Mouse (Mus musculus) left cerebral cortex, adult 18-20 months (tissue): ENCODE data around the gene Gm9857. TPM values are rescaled to one million over a fixed set of nuclear protein-coding genes. Genes with fewer than 3 reads are reported as not detected.

Experiments used
- DNase-seq, 2 experiments: peaks; one replicate each; pipeline ENCODE4 v3.0.0; 2021 to 2022; ENCODE audit warnings: low spot score in 2 of 2, mixed read lengths in 1 of 2
- long read RNA-seq, 2 experiments: library from polyadenylated mRNA; stranded (forward); transcript quantifications; one replicate each; pipeline ENCODE4 v2.0.0; 2021
- total RNA-seq, 2 experiments: library from RNA; stranded (reverse); gene quantifications; 2 replicates each; pipeline ENCODE4 v1.2.3; 2021

Gm9857 gene
- not detected for total RNA-seq
- long read RNA-seq, experiment 1 = 0 reads
- long read RNA-seq, experiment 2 = 0 reads

DNA sequence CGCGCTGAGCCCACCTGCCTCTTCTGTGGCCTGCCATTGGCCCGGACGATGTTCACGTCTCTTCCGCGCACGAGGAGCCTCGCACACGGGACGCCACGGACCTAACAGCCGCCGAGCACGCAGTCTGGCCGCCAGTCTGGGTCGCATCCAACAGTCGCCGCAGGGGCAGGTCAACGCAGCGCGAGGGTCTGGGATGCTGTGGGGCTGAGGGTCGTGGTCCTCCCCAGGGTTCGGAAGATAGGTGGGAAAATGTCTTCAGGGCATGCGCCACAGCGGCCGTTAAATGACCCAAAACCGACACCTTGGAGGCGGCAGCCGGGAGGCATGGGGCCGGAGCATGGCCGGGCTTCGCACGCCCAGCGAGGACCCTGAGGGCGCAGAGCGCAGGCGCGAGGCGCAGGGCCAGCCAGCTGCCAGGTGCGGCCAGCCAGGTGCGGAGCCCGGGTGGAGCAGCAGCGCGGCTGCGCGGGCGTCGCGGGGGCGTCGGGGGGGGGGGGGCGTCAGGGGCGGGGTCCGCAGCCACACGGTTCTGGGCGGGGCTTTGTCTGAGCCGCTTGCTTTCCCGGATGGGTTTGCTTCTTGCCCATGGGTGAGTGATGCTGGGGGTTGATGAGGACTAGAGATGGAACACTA lies at the start of gene Gm9857:
Gm9857 (minus strand) TSS at position 445 of the 633 bp plus-strand sequence.
- DNase-seq = no peak

DNA sequence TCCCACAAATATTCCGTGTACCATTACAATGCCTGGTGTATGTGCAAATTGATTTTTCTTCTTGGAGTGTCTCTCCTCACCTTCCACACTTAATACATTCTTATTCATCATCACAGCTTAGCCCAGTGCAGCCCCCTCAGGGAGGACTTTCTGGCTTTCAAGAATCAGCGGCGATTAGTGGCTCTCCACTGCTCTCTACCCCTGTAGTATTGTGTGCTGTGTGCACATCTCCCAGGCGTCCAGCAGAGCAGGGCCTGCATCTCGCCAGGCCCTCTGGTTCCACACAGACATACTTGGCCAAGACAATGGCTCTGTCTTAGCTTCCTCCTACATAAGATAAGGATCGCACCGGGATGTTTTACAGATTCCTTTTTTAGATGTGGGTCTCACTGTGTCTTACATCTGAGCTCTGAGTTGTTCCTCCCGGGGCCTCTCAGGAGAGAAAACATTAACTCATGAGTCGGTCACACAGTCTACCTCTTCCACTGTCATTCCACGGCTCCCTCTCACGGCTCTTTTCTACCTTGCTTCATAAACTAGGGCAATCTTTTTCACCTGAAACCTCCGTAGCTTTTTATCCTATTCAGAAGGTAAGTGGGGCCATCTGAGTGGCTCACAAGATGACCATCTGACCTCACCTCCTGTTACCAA lies 46.9 kb upstream of the Gm9857 start:
- DNase-seq = no peak

DNA sequence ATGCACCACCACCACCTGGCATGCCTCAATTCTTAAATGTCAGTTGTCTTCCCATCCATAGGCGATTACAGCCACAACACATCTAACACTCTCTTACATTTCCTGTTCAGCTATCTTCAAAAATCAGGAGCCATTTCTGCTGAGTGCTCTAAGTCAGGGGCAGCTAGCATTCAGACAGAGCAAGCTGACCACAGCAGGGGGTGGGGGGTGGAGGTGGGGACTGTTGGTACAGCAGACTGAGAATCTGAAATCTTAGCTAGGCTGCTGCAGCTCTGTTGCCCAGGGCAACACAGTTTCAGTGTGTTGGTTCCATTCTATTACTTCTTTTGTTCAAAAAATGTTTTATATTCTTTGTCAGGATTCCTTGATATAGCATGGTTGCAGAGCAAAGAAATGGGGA lies 46.3 kb upstream of the Gm9857 start:
- no peak for DNase-seq

GRCm38 (mm10) chr3:108983989-108984388 lies 43.7 kb upstream of the Gm9857 start:
- no peak for DNase-seq

DNA sequence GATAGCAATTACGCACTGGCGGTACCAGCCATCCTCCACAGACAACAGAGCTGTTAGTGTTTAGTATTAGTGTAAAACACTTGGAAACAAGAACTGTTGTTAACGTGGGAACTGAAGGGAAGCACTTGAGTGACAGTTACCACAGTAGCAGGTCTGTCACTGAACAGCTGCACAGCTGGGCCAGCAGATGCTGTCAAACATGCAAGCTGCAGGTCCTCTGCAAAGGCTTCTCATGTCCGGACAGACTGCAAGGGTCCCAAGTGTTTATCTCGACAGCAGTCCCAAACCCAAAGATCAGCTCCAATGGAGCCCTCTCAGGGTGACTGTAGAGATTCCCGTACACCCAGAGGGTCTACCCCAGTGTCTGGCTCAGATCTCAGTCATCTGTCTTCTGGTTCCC lies 41.7 kb upstream of the Gm9857 start:
- no peak for DNase-seq

DNA sequence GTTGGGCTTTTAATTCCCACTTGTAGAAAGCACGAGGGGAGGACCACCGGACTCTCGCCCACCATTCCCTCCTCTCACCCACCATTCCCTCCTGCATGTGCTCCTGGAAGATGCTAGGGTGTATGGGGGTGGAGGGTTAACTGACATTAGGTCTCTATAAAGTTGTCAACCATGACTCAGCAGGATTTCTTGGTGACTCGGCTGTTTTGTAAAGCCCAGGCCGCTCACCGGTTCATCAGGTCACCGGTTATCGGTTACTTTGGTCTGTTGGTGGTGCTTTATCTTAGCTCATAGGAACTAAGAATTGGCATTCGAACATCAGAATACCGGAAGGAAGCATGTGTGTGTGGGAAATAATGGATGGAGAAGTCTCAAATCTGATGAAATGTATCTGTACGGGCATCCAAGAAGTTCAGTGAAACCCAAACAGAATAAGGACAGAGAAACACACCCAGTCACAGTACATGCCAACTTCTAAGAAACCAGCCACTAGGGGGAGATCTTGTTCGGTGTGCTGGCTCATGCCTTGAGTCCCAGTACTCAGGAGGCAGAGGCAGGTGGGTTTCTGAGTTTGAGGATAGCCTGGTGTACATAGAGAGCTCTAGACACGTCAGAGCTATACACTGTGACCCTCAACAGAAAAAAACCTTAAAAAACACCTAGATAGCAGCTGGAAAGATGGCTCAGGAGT lies 37.2 kb upstream of the Gm9857 start:
- no peak for DNase-seq

DNA sequence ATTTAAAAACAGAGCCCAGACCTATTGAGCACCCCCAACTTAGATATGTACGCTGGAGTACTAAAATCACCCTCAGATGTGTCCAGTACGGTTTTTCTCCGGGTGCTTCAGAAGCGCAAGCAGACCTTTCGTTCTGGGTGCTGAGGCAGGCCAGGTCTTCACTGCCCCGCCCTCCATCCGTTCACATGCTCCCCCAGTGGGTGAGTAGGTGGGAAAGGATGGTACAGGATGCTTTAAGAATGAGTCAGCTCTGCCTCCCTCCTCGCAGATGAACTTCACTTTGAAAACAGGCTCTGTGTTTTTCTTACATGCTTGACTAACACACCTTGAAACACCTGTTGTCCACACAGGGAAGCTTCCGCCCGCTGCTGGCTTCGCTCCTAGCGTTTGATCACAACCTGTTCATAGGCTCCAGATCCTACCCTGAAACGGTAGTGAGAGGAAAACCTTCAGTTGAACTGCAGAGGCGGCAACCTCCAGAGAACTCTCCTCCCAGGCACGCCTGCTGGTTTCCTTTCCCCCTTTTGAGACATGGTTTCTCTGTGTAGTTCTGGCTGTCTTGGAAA lies 34.8 kb upstream of the Gm9857 start:
- DNase-seq = no peak

DNA sequence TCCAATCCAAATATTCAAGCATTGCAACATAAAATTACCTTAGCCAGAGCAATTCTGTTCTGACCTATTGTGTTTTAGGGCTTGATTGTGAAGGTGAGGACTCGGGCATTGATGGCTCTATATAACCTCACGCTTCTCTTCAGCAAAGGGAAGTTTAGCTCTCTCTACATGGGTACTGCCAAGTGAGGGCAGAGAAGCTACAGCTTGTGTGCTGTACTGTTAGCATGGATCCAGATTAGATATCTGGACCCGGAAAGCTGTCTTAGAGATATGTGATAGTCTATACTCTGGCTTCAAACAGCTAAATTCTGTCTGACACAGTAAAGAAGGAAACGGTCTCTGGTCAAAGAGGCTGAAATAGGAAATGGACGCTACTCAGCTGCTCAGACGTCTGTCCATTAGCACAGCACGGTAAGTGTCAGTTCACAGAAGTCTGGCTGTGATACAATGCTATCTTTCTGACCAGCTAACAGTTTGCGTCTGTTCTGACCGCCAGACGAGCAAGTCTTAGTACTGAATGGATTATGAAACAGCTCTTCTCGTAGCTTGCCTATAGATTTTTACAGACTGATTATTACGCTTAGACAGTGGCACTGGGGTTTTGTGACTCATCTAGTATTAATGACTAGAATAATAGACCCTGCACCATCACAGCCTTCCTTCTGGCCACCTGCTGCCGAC lies 33.9 kb upstream of the Gm9857 start:
- DNase-seq = no peak

DNA sequence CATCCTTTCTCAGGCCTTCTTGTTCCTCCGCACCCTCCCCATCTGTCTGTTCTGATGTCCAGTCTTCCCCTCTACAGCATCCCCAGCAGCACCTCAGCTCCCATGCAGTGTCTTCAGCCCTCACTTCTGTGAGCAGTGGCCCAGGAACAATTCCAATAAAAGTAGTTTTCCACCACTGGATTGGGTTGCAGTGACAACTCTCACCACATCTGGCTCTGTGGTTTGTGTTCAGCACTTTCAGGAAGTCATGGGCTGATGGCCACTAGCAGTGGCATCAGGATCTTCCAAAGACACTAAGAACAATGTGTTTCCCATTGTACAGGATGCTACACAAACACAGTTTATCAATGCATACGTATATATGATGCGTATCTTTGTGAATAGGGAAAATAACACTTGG lies 25.8 kb upstream of the Gm9857 start:
- DNase-seq = no peak

DNA sequence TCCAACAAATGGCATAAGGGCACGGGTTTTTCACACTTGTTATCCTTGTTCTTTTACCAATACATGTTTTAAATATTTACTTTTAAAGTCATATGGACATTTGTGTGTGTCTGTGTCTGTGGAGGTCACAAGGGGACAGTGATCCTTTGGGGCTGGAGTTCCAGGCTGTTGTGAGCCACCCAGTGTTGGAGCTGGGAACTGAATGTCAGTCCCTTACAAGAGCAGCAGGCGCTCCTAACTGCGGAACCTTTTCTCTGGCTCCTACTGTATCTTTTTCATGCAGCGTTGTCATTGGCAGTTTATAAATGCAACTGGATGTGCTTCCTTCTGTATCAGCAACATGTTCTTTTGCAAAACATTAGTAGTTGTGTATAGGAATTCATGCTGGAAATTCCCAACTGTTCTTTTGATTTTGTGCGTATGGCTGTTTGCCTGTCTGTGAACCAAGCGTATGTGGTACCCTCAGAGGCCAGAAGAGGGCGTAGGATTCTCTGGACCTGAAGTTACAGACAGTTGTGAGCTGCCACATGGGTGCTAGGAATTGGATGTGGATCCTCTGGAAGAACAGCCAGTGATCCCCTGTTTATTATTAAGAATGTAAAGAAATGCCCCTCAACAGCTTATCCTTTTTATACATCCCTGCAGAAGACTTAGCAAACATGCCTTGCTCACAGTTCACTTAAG lies 24.3 kb upstream of the Gm9857 start:
- DNase-seq = no peak

DNA sequence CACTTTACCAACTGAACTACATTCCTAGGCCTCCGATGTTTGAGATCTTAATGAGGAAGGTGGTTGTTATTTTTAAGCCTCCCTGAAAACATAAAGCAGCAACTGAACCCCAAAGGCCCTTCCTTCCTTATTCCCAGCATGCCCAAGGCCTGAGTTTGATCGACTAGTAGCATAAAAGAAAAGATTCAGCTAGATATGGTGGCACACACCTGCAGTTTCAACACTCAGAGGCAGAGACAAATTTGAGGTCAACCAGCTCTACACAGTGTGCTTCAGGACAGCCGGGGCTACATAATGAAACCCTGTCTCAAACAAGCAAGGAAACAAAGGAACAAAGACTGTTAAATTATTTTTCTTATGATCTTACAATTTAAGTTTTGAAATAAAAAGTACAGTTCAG lies 23.5 kb upstream of the Gm9857 start:
- no peak for DNase-seq

DNA sequence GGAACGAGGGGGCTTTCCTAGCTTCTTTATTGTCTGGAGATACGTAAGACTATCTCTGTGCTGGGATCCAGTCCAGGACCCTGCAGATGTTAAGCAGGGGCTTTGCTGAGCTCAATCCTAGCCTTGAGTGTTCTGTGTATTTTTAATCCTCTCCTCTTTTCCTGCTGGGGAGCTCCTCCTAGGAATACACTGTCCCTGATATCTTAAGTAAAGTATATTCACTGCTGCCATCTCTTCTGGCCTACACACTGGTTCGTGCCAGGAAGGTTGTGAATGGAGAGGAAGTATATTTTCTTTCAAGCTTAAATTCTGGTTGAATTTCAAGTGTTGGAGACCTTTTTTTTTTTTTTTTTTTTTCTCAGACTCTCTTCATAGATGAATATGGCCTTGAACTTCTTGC lies 23.0 kb upstream of the Gm9857 start:
- DNase-seq = no peak

DNA sequence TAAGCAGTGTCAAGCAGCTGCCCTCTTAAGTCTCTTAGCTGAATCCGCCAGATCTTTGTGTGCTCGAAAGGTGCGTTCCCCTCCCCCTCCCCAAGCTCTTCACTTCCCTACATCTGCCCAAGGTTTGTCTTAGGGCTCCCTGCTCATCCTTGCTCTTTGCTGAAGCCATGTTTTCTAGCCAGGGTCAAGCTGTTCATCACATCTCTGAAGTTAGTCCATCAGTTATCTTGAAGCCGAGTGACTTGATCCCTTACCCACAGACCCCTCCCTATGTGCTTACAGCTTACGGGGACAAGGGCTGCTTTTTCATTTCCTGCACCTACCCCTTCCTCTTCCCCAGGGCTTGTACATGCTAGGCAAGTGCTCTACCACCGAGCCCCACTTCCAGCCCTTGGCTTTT lies 21.4 kb upstream of the Gm9857 start:
- no peak for DNase-seq

DNA sequence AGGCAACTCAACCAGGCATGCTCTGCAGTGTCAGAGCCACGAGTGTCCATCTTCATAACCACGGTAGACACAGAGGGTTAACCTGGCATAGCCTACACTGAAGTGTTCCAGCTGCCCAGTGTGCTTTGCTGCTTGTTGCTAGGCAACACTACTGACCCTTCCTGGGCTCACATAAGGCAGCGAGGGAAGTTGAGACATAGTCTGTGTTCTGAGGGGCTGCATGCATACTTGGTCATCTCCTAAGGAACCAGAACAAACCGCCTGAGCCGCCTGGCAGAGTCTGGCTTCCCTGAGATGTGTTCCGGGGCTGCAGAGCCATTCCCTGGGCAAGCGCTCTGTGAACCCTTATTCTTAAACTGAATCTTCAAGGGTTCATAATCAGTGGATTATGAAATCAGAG lies 21.0 kb upstream of the Gm9857 start:
- DNase-seq = no peak

- DNase-seq = no peak
Observed at GRCm38 (mm10) chr3:108959680-108960295, 19.5 kb upstream of the Gm9857 start.

DNA sequence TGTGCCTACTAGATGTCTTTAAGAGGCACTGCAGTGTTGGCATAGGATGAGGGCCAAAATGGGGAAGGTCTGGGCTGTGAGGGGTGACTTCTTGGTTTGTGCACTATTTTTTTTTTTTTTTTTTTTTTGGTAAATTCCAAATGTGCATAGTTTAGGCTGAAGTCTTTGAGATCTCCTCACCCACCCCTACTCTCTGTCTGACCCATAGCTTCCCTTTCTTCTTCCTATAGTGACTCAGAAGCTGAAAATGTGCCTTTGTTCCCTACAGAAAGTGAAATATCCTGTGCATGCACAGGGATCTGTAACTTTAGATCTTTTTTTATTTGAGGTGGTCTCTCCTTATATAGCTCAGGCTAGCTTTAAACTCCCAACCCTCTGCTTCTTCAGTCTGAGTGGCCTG lies 17.7 kb upstream of the Gm9857 start:
- no peak for DNase-seq

GRCm38 (mm10) chr3:108940996-108941395 lies 751 bp upstream of the Gm9857 start:
- no peak for DNase-seq

GRCm38 (mm10) chr3:108939573-108939972 lies 672 bp downstream of the Gm9857 start, which contains the start of gene Henmt1:
TSS of gene Henmt1 (plus strand) at chr3:108939873.
- no peak for DNase-seq

- no peak for DNase-seq
Observed at GRCm38 (mm10) chr3:108938691-108939090, 1.6 kb downstream of the Gm9857 start.

GRCm38 (mm10) chr3:108933557-108933956 lies 6.7 kb downstream of the Gm9857 start:
- DNase-seq = no peak

DNA sequence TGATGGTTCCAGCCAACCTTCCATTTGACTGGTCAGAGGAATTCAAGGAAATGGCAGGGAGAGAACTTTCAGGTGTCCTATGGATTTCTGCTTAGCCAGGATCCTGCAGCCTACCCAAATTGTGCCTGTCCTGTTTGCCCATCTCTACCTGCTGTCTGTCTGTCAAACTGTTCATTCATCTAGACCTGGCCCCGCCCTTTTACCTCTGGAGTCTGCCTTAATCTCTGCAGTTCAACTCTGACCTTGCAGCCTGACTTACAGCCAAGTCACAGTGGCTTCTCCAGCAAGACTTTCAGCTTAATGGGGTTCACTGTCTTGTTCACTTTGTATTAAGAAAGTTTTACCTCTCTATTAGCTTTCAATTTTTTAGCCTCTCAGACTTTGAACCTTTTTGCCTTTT lies 13.9 kb downstream of the Gm9857 start:
- DNase-seq = no peak
